Mouse (Mus musculus) myocyte (in vitro differentiated cells): ENCODE results near the gene Csnk1e.

ENCODE experiments used
- CEBPB ChIP-seq: IDR thresholded peaks from 2 replicates; pipeline ENCODE4 v1.6.1; 2011; ENCODE audit warnings: mild to moderate bottlenecking, moderate library complexity; ENCODE audit not compliant: poor library complexity, insufficient read depth, severe bottlenecking
- E2F4 ChIP-seq: IDR thresholded peaks from one replicate; pipeline ENCODE4 v1.6.1; 2011; ENCODE audit warnings: mild to moderate bottlenecking, control low read depth, moderate library complexity; ENCODE audit not compliant: insufficient read depth
- MAX ChIP-seq: IDR thresholded peaks from one replicate; pipeline ENCODE4 v1.6.1; 2011; ENCODE audit warnings: low read depth, mild to moderate bottlenecking, control low read depth
- MYOD1 ChIP-seq, 3 experiments: IDR thresholded peaks; one replicate each; pipeline ENCODE4 v1.6.1; 2011; ENCODE audit warnings: control low read depth in 2 of 3, low read depth in 2 of 3, mild to moderate bottlenecking in 2 of 3, moderate library complexity in 1 of 3; ENCODE audit not compliant: insufficient read length in 2 of 3, control insufficient read depth in 1 of 3
- MYOG ChIP-seq, 3 experiments: IDR thresholded peaks; one replicate each; pipeline ENCODE4 v1.6.1; 2011; ENCODE audit warnings: control low read depth in 2 of 3, low read depth in 2 of 3, mild to moderate bottlenecking in 2 of 3; ENCODE audit not compliant: insufficient read length in 2 of 3, control insufficient read depth in 1 of 3, insufficient read depth in 1 of 3
- POLR2A ChIP-seq: IDR thresholded peaks from one replicate; pipeline ENCODE4 v1.6.1; 2011; ENCODE audit warnings: low read depth, mild to moderate bottlenecking, control low read depth, moderate library complexity; ENCODE audit not compliant: insufficient read length
- POLR2AphosphoS2 ChIP-seq: IDR thresholded peaks from one replicate; pipeline ENCODE4 v1.6.1; 2011; ENCODE audit warnings: low read depth, control low read depth; ENCODE audit not compliant: insufficient read length
- SRF ChIP-seq: IDR thresholded peaks from one replicate; pipeline ENCODE4 v1.6.1; 2011; ENCODE audit warnings: low read depth; ENCODE audit not compliant: control insufficient read depth, insufficient read length
- TCF12 ChIP-seq: IDR thresholded peaks from one replicate; pipeline ENCODE4 v1.6.1; 2011; ENCODE audit warnings: mild to moderate bottlenecking, control low read depth; ENCODE audit not compliant: poor library complexity, insufficient read depth, severe bottlenecking
- TCF3 ChIP-seq: IDR thresholded peaks from one replicate; pipeline ENCODE4 v1.6.1; 2011; ENCODE audit warnings: low read depth, control low read depth; ENCODE audit not compliant: insufficient read length
- USF1 ChIP-seq: IDR thresholded peaks from one replicate; pipeline ENCODE4 v1.6.1; 2011; ENCODE audit warnings: low read depth, mild to moderate bottlenecking, control low read depth, moderate library complexity

- TF ChIP-seq POLR2A (no peak), SRF (no peak), E2F4 (no peak), USF1 (no peak), MAX (no peak), POLR2AphosphoS2 (no peak), MYOD1 (IDR thresholded peaks at IDR 0.05; ENCODE audit: control insufficient read depth in 1 of 3, insufficient read length in 2 of 3, low read depth in 2 of 3) (no peak), TCF3 (no peak), TCF12 (no peak), MYOG (IDR thresholded peaks at IDR 0.05; ENCODE audit: control insufficient read depth in 1 of 3, insufficient read depth in 1 of 3, insufficient read length in 2 of 3, low read depth in 2 of 3) (no peak), CEBPB (no peak)
These were observed 9.3 kb downstream of the Csnk1e start for GRCm38 (mm10) chr15:79445786-79446654.
